Mouse (Mus musculus): ENCODE data around the gene Cyp2d26.

The Cyp2d26 gene

DNA sequence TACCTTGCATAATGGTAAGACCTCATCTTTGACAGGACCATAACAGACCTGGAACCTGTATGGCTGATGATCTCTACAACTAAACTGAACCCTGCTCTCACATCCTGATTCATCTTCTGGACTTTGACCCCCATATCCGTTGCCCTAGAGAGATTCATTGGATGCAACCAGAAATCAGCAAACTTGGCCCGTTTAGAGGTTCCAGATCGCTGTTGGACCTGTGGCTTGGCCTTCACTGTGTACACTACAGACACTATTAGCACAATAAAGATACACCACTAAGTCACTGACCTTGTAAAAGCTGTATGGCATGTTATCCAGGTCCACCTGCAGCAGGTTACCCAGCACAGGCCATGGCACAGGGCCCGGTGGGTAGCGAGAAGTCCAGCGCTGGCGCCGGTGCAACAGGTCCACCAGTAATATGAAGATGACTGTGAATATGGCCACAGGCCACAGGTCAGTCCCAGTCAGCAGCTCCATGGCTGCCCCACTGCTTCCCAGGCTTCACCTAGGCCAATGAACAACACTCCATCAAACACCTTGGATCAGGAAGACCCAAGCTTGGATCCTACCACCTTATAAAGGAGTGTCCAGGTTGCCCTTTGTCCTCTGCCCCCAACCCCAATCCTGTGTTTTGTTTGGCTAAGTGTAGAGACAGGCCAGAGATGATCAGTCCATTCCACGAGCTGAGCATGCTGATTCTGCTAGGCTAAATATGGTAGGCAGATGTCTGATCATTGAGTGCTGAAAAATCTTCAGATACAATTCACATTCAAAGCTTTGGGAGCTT lies 30.3 kb downstream of the Cyp2d26 start, which contains the start of gene Cyp2d40:
Gene Cyp2d40, minus strand, starts transcription at position 553 of the 790 bp plus-strand sequence.
- no peak for DNase-seq (ENCODE audit: low spot score in 2 of 2)

DNA sequence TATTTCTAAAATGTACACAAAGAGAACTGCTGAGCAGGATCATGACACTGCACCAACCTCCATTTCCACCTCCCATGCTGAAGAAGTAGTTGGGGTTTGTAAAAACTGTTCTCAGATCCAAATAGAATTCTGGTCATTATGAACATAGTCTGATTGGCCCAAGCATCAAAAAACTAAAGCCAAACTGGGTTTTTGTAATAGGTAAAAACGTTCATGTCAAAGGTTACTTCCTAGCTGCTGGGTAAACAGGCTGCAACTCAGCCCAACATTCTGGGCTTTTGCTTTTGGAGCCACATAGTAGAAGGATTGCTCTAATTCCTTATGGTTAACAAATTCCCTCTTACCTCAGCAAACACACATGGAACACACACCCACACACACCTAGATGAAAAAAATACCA lies 46.0 kb downstream of the Cyp2d26 start:
- no peak for DNase-seq (ENCODE audit: low spot score in 2 of 2)

DNA sequence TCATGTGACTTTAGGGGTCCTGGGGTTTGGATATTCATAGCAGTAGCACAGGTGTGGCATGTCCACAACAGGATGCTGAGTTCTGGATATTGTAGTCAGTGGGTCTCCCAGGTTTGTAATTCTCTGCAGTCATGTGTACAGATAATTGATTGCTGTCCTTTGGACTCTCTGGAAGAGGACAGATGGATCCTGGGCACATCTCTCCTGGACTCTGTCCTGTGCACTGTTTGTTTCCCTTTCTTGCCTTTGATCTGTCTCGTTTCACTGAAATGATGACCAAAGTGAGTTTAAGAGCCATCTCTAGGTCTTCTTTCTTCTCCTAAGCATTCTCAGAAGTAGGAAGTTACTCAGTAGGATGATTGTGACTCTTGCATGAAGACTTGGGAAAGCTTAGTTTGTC lies 46.6 kb downstream of the Cyp2d26 start:
- no peak for DNase-seq (ENCODE audit: low spot score in 2 of 2)

All from frontal cortex, postnatal 14 days (tissue).